Mouse (Mus musculus) WW6 (cell line): ENCODE results near the gene Lifr.
A peak's percentile ranks its signal among the peaks of the same experiment; 100 is the strongest.

Experiments used
- DNase-seq: peaks from one replicate; pipeline ENCODE4 v3.0.0-alpha.2; 2013; ENCODE audit warnings: low read depth, low spot score

The Lifr gene

DNA sequence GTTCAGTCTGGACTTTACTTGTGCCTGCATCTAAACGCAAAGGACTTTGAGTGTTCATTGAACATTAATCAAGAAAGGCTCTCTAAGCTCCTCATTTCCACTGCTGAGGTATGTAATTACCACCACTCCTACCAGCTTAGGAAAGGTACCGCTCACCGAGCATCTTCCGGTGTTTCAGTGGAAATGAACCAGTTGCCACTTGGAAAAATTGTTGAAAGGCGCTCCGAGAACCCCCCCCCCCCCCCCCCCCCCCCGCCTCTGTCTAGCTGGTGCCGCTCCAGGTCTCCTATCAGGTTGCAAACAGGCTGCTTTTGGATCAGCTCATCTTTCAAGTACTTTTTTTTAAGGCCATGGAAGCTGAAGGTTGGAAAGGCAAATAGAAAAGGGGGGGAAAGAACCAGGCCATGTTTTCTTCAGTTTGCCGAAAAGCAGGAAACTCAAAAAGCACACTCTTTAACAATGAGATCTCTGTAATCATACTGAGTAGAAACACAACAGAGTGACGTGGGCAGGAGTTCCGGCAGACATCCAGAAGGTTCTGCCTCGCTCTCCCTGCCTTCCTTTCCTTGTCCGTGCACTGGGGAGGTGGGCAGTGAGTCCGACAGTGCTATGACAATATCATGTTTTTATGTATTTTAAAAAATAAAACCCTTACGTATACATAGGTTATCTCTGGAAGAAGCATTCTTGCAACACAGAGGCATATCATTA lies 9.3 kb upstream of the Lifr start:
- no peak for DNase-seq

DNA sequence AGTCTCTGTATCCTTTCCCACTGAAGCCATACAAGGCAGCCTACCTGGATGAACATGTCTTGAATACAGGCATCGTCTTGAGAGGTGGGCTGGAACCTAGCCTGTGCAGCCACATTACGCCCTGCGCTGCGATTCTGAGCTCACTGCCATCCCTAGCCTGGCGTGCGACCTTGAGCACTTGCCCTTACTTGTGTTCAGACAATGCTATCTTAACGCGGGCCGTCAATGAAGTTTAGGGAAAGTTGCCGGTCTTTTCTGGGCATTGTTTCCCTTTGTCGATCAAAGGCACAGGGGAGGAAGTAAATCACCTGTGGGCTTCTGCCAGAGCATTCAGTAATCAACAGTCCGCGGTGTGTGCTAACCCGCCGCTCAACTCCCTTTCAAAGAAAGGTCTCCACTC lies 8.6 kb upstream of the Lifr start:
- DNase-seq: peak; percentile 71

DNA sequence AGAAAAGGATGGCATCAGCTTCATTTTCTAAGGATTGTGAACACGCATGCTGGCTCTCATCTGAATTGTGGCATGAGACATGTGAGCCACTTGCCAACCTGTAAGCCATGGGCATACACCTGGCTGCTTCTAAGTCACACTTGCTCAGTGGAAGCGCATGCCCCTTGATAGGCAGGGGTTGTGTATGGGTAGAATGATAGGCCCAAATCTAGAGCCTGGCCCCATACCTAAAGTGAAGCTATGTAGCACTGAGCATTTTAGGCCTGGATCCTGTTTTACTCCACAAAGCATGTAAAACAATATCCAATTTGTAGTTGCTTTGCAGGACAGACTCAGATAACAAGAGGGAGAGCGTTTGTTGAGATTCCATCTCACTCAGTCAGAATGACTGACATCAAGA lies 7.5 kb upstream of the Lifr start:
- DNase-seq: no peak

DNA sequence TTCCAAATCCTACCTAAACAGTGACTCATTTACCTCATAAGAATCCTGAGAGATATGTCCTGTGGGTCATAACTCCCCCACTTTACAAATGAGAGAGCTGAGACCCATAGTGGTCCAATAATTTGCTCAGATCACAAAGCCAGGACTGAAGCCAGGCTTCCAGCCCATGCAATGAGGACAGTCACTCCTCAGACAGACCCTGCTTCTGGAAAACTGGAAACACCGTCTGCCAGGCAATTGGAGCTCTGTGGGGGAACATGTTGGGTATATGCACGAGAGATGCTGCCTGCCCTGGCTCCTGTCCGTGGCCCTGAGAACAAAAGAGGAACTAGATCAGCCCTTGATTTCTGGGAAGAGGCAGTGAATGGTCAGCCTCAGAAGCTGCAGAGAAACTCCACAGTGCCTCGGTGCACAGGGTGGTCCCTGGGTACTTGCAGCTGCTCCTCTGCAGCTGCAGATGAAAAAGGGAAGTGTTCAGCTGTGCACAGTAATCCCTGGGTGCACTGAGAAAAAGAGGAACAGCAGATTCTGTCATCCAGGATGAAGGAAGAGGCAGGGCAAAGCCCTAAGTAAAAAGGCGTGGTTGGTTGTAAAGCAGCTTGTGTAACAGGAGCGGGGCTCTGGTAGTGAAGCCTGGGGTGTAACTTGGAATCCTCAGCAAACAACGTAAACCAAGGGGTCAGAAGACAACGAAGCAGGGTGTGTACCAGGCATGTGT lies 5.5 kb upstream of the Lifr start:
- DNase-seq: no peak

DNA sequence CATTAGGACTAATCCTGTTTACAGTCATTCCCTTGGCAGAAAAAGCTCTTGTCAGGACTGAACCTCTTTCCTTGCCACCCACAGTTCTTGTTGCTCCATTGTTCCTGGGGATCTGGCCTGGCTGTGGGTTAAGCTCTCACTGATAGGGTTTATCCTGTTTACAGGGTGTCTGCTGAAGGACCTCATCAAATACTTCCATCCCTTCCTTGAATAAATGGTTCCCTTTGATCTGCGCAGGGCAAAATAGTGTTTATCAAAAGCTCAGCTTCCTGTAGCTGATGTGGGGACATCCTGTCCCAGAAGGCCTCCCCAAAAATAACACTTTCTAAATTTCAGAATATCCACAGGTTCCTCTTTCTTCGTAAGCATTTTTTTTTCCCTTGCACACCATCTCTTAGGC lies 1.7 kb upstream of the Lifr start:
- no peak for DNase-seq

DNA sequence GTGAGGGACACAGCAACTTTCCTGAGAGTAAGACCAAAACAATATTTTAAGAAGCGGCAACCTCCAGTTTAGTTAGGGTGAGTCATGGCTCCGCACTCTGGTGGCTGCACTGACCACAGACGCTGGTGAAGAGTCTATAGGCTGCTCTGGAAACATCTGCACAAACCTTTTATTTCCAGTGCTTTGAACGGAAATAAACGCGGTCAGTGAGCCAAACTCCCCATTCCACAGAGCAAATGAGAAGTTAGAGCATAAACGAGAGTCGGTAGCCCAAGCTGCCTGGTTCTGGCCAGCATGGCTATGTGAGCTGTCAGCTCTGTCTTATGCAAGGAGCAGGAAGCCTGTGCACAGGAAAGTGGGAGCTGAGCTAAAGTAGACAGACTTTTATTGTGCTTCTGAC lies 1.9 kb downstream of the Lifr start:
- DNase-seq: no peak

DNA sequence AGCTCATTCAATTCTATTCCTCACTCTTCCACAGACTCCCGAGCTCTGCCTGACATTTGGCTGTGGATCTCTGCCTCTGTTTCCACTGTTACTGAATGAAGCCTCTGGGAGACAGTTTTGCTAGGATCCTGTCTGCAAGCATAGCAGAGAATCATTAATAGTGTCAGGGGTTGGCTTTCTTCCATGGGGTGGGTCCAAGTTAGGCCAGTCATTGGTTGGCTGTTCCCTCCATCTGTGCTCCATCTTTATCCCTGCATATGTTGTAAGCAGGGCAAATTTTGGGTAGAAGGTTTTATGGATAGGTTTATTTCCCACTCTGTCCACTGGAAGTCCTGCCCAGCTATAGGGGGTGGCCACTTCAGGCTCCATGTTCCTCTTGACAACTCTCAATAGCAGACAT lies 9.0 kb downstream of the Lifr start:
- DNase-seq: no peak

DNA sequence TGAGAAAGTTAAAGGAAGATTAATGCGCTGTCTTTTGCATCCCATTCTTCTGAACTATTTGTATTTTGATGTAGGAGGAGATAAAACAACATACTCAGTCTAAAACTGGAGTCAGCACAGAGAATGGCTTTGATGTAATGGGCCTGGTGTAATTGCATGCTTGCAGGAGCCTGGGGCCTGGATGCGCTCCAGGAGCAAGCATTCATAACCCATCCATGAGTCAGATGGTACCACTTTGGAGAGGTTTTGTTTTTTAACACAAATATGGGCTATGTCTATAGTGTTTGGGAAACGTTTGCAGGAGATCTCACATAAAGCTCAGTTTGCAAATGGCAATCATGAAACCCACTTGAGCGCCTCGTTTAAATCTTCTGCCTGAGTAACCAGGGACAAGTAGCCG lies 9.8 kb downstream of the Lifr start:
- DNase-seq: no peak

DNA sequence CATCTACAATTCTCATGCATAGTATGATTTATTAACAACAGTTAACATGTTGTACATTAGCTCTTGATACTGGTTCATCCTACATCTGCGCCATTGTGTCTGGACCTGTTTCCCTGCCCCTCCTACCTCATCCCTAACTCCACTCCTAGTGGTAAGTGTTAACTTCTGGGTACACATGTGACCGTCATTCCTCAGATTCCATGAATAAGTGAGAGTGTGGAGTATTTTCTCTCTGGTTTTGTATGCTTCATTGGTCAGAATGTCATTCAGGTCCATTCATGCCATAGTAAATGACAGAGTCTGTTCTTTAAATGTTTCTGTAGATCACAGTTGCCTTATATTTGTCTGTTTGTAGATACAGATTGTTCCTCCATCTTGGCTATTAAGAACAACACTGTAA lies 12.6 kb downstream of the Lifr start:
- no peak for DNase-seq

DNA sequence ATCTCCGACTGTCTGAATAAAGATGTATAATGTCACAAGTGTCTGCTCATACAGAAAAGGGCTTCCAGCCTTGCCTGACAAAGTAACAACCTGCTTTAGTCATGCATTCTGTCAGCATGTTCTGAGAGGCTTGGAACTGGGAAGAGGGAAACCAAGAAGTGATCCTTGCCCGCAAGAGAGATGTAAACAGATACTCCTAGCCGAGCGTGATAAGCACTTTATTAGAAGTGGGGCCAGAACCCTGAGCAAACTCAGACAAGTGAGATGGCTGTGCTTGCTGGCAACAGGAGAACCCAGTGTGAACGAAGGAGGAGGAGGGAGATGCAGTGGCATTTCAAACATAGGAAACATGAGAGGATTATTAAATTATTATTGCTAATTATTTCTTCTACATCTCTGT lies 14.8 kb downstream of the Lifr start:
- no peak for DNase-seq

DNA sequence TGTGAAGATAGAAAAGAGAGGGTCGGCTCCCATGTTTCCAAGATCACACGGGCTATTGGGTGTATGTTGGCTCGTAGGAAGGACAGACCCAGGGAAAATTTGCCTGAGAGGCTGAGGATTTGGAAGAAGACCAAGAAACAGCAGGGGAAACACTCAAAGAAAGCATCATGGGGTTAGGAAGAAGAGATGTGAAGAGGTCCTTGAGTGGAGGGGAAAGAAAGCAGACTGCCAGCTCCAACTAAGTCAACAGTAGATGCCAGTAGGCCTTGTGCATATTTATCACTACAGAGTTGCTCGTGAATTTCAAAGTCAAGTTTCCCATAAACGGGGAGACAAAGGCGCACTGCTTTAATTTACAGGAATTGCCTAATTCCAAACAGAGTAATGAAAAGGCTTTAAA lies 17.7 kb downstream of the Lifr start:
- DNase-seq: no peak

DNA sequence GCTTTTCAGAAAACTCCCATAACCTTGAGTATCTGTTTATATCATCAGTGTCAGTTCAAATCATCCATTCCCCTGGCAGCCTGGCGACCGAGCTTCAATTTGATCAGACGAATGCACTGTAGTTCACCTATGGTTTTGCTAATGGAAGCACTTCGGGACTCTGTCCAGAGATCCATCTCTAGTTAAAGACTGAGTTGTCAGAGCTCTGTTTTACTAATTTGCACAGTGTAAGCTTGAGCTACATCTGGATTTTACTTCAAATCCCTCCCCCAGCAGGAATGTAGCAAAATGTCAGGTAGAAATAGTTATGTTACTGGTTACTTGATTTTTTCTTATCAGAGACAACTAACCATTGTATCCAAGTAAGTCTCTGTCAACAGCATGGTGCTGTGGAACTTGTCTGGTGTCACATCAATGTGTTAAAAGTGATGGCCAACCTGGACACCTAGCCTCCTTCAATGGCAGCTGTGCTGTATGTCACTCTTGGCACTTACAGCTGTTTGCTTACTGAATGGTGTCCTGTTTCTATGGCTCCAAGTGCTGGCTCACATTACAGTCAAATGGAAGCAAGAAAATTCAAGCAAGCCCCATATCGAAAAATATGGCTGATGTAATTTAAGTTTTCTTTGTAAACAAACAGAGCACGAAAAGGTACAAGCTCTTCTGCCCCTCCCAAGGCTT lies 22.0 kb downstream of the Lifr start:
- DNase-seq: no peak

DNA sequence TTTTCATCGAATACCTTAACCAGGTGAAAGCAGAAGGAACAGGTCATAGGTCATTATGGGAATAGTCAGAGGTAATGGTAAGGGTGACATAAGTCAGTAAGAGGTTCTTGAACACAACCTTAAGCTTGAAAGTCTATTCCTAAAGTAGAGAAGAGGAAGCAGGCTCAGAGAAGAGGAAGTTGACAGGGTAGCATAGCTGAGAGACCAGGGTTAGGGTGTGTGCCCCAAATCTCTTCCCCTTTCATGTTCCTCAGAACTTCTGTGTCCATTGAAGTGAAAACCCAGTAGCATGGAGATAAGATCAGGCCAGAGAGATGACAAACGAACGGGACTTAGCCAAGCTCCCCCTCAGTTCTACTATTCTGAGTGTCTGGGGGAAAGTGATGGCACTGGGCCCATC lies 23.5 kb downstream of the Lifr start:
- no peak for DNase-seq

DNA sequence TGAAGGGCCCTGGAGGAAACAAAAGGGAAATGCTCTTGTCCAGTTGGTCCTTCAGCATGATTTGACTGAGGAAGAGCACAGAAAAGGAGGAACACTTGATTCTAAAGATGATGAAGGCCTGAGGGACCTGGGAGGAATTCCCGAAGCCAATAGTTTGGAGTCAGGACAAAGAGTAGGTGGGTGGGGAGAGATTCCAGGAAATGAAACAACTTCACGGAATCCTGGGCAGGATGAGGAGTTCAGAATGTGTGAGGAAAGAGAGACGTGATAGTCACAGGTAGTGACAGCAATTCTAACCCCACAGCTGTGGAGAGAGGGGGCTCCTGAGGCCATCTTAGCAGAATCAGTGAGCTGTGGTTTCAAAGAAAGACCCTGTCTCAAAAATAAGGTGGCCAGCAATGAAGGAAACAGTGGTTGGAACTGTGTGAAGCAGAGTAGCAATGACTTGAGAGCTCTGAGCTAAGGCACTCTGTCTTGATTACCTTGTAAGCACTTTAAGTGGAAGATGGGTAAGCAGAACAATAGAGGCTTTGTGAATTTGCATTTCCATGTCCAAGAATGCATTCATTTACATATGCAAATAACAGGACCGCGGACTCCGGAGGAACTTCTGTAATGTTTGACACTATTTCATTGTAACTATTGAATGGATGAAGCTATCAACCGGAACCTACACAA lies 25.1 kb downstream of the Lifr start:
- DNase-seq: no peak

DNA sequence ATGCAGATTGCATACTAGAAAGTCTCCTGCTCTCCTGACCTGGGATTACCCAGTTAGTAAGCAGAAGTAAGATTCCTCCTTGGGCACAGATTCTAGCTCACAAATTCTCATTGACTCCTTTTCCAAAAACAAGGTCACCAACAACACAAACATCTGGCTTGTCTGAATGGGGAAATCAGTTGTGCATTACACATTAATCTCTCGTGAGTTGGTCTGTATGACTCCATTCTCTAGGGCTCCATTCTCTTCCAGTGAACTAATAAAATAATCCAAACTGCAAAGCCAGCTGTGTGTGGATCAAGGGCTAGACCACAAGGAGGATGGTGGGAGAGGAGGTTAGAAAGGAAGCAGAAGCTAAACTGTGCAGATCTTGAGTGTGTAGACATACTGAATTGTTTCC lies 25.8 kb downstream of the Lifr start:
- DNase-seq: no peak

DNA sequence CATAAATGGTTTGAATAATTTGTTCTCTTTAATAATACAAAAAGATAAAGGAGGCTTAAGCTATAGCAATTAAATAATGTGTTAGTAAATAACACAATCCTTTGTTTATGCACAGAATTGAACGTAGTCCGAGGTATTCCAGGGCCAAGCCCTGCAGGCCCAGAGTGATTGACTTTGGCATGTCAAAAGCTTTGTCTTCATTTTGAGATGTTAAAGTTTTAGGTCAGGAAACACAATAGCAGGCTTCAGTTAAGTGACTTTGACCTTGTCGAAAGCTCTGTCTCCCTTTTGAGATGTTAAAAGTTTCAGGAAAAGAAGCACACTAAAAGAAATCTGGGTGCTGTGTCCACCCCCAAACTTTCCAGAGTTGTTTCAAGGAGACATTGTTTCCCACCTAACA lies 26.3 kb downstream of the Lifr start:
- DNase-seq: no peak

DNA sequence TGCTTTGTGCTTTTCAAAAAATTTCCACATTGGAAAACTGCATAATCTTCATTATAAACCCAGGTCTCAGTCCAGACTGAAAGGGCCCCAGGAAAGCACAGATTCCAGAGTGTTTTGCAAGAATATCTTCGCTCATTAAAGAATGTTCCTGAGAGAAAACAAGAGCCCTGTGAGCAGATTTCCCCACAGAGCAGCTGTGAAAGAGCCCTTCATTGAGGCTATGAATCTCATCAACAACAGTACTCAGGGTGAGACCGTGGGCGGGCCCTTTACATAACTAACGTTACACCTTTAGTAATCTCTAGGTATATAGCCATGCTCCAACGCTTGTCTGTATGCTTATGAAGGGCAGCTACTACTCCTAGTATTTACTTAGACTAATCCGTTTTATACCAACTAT lies 27.5 kb downstream of the Lifr start:
- no peak for DNase-seq

DNA sequence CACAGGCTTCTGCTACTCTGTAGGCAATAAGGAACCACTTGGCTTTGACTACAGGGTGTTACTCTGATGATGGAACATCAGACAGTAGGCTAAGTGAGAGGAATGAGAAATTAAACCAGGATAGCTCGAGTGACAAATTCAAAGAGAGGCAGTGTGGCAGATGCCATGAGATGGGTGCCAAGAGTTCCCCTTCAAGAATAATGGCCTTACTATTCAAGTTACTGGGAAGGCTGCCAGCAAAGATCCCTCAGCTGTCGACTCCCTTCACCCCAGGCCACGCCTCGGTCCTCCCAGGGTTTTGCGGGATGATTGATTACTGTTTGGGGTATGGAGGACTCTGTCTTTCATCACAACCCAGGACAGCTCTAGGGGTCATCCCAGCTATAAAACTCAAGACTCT lies 28.4 kb downstream of the Lifr start:
- DNase-seq: no peak

DNA sequence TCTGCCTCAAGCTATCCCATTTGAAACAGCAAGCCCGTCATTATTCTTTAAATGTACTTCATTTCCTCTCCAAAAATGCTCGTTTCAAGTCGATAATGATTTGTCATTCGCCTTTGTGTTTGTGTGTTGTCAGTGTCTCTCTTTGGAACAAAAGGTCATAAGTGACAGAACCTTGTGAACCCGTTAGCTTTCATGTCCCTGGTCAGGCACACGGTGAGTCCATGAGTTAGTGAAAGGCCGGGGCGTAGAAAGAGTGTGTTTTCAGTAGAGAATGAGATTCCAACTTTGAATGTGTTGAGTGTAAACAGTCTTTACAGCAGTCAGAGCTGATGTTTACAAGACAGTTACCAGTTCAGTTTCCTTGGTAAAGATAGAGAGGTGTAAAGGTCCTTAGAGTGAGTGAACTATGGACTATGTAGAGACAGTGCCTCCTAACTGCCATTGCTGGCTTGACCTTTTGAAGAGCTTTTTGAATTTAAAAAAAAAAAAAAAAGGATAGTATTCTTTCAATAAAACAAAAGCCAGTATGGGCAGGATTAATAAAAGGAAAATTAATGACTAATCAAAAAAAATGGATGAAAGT lies 29.6 kb downstream of the Lifr start:
- no peak for DNase-seq

DNA sequence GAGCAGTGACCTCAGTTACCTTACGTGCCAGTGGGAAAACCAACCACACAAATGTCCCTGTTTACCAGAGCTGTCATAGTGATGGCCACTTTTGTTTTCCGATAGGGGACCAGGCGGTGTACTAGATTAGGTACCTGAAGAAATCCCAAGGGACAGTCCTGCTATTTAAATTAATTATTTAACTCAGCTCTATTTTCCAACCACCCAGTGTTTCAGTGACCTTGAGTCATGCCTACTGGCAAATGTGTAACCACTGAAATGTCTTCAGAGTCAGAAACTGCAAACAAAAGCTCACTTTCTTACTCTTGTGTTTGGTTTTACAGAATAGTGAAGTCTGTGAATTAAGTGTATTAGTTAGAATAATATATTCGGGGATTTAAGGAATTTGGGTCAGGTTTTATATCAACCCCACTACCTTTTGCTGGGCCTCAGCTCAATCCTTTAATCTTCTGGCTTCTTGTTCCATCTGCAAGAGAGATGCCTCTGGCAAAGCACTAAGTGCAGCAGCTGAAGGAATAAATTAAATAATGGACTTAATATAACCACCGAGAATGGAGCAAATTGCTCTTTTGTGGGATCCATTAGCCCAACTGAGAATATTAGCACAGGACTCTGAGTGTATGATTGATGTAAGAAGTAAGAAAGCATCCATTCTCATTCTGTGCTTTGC lies 33.5 kb downstream of the Lifr start:
- DNase-seq: no peak

DNA sequence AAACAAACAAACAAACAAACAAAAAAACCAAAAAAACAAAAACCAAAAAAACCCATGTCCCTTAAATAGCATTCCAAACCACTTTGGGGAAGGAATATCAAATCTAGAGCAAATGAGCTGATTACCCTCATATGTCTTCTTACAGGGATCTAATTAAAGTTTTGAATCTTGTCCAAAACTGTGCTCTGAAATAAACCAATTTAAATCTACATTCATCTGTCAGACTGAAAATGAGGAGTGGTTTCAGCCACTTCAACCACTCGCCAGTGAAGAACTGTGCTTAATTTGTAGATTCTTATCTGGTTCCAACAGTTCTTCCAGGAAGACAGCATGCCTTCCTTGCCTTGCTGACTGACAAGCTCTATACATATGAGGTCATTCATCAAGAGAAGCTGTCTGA lies 35.8 kb downstream of the Lifr start:
- no peak for DNase-seq
